Mouse (Mus musculus): ENCODE measurements around the gene Inava. TPM values are rescaled to one million over a fixed set of nuclear protein-coding genes. Genes with fewer than 3 reads are reported as not detected.

Gene Inava
- total and polyA plus RNA-seq, 3 experiments = 0.34 TPM; not detected in 1

DNA sequence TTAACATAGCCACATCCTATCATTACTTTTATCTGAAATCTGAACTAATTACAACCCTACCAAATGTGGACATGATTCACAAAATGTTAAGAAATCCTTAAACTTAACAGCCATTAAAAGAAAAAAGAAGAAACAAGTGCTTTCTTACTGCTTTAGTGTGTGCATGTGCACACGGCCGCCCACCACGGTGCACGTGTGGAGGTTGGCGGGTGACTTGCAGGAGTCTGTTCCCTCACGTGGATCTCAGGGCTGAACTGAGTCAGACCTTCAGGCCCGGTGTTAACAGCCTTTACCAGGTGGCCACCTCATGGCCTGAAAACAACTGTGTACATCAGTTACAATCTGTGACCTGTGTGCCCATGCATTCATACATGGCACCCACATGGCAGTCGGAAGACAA is 43.3 kb upstream of the Inava start:
- H3K27me3 ChIP-seq (replicated peaks) = no peaks in the 10 kb centered on the region
- H3K4me2 ChIP-seq (ENCODE audit: insufficient read depth, low read depth, poor library complexity, severe bottlenecking) = no peak overlapping the region
- in situ Hi-C loops (cut with MboI; ENCODE audit: low pct_ligation_motif_present, low pct_unique_long_range_greater_than_20kb, low sequenced_read_pairs) = no loop called here
- H3K4me1 ChIP-seq (ENCODE audit: control insufficient read depth in 1 of 2, insufficient read depth in 2 of 2) = no peaks in the 10 kb centered on the region
- H3K36me3 ChIP-seq (replicated peaks in 1 of 2; ENCODE audit: control insufficient read depth in 1 of 2, insufficient read depth in 1 of 2, low read length in 1 of 2) = peaks cover 61 to 89% of the 10 kb centered on the region in 2 experiments
- dilution Hi-C loops (cut with MboI; ENCODE audit: extremely low pct_ligation_motif_present, extremely low pct_unique_long_range_greater_than_20kb, low sequenced_read_pairs) = no loop called here
- H3K9me3 ChIP-seq (replicated peaks; ENCODE audit: low read length) = no peaks in the 10 kb centered on the region
- no peak overlapping the region for H3K27ac ChIP-seq (ENCODE audit: insufficient read depth, low read depth)
- no peaks in the 10 kb centered on the region for H3K79me2 ChIP-seq (replicated peaks; ENCODE audit: control insufficient read depth, extremely low read depth, insufficient read depth, poor library complexity, severe bottlenecking)
- H3K9ac ChIP-seq (ENCODE audit: insufficient read depth, low read depth) = no peak overlapping the region
- no peak for DNase-seq (ENCODE audit: extremely low read depth)
- H3K4me3 ChIP-seq (replicated peaks in 1 of 3; ENCODE audit: low read depth in 2 of 3, low read length in 2 of 3, poor library complexity in 1 of 3) = no peak overlapping the region
- TF ChIP-seq BHLHE40 (IDR thresholded peaks at IDR 0.05; ENCODE audit: low read depth, low read length) = no peak
- no peak for TF ChIP-seq GABPA (IDR thresholded peaks at IDR 0.05; ENCODE audit: insufficient replicate concordance, low read depth, low read length)
- TF ChIP-seq UBTF (IDR thresholded peaks at IDR 0.05; ENCODE audit: low read depth, low read length) = no peak
- no peak for TF ChIP-seq CHD1 (IDR thresholded peaks at IDR 0.05; ENCODE audit: low read depth, low read length)
- TF ChIP-seq NRF1 (IDR thresholded peaks at IDR 0.05; ENCODE audit: low read depth, low read length) = no peak
- no peak for TF ChIP-seq HCFC1 (IDR thresholded peaks at IDR 0.05; ENCODE audit: low read depth, low read length)
- TF ChIP-seq POLR2A (IDR thresholded peaks at IDR 0.05; ENCODE audit: low read depth, low read length) = no peak
- no peak for TF ChIP-seq EP300 (IDR thresholded peaks at IDR 0.05; ENCODE audit: low read length)
- no peak for TF ChIP-seq MYC (IDR thresholded peaks at IDR 0.05; ENCODE audit: low read depth, low read length)
- TF ChIP-seq SIN3A (IDR thresholded peaks at IDR 0.05; ENCODE audit: low read length) = no peak
- no peak for TF ChIP-seq ZMIZ1 (IDR thresholded peaks at IDR 0.05; ENCODE audit: low read depth, low read length)
- no peak for TF ChIP-seq TBP (conservative IDR thresholded peaks at IDR 0.05; ENCODE audit: low read depth, low read length)
- TF ChIP-seq NELFE (IDR thresholded peaks at IDR 0.05; ENCODE audit: low read depth, low read length) = no peak
- TF ChIP-seq ZKSCAN1 (IDR thresholded peaks at IDR 0.05; ENCODE audit: borderline replicate concordance, low read depth, low read length) = no peak
- no peak for TF ChIP-seq MXI1 (IDR thresholded peaks at IDR 0.05; ENCODE audit: low read depth, low read length)
- TF ChIP-seq CTCF (conservative IDR thresholded peaks at IDR 0.05 in 1 of 2, IDR thresholded peaks at IDR 0.05 in 1 of 2; ENCODE audit: low read depth in 2 of 2, low read length in 2 of 2) = no peak

- no peak overlapping the region for H3K9ac ChIP-seq (ENCODE audit: insufficient read depth, low read depth)
- no peak overlapping the region for H3K4me3 ChIP-seq (replicated peaks in 1 of 3; ENCODE audit: low read depth in 2 of 3, low read length in 2 of 3, poor library complexity in 1 of 3)
- no peaks in the 10 kb centered on the region for H3K9me3 ChIP-seq (replicated peaks; ENCODE audit: low read length)
- no peaks in the 10 kb centered on the region for H3K79me2 ChIP-seq (replicated peaks; ENCODE audit: control insufficient read depth, extremely low read depth, insufficient read depth, poor library complexity, severe bottlenecking)
- peaks cover 14 to 15% of the 10 kb centered on the region in 2 experiments for H3K4me1 ChIP-seq (ENCODE audit: control insufficient read depth in 1 of 2, insufficient read depth in 2 of 2)
- in situ Hi-C loops (cut with MboI; ENCODE audit: low pct_ligation_motif_present, low pct_unique_long_range_greater_than_20kb, low sequenced_read_pairs) (no loop called here), dilution Hi-C loops (cut with MboI; ENCODE audit: extremely low pct_ligation_motif_present, extremely low pct_unique_long_range_greater_than_20kb, low sequenced_read_pairs) (no loop called here)
- peaks cover 16 to 45% of the 10 kb centered on the region in 2 experiments for H3K36me3 ChIP-seq (replicated peaks in 1 of 2; ENCODE audit: control insufficient read depth in 1 of 2, insufficient read depth in 1 of 2, low read length in 1 of 2)
- TF ChIP-seq ELF1 (IDR thresholded peaks at IDR 0.05; ENCODE audit: low read depth, low read length) = no peak
- TF ChIP-seq MAFK (IDR thresholded peaks at IDR 0.05; ENCODE audit: insufficient replicate concordance, low read length) = no peak
- TF ChIP-seq IRF4 (IDR thresholded peaks at IDR 0.05; ENCODE audit: low read depth, low read length) = no peak
- no peak for TF ChIP-seq SMC3 (IDR thresholded peaks at IDR 0.05; ENCODE audit: low read depth, low read length)
- no peak for TF ChIP-seq PAX5 (IDR thresholded peaks at IDR 0.05; ENCODE audit: low read length)
- TF ChIP-seq CHD1 (IDR thresholded peaks at IDR 0.05; ENCODE audit: low read depth, low read length) = no peak
- TF ChIP-seq RAD21 (IDR thresholded peaks at IDR 0.05; ENCODE audit: low read depth, low read length) = no peak
- no peak for TF ChIP-seq MAZ (IDR thresholded peaks at IDR 0.05; ENCODE audit: low read depth, low read length)
- no peak for TF ChIP-seq POLR2AphosphoS2 (IDR thresholded peaks at IDR 0.05; ENCODE audit: low read depth, low read length)
- no peak for TF ChIP-seq MEF2A (IDR thresholded peaks at IDR 0.05; ENCODE audit: borderline replicate concordance, low read depth, low read length)
- no peak for TF ChIP-seq UBTF (IDR thresholded peaks at IDR 0.05; ENCODE audit: low read depth, low read length)
- no peak for TF ChIP-seq CTCF (conservative IDR thresholded peaks at IDR 0.05 in 1 of 2, IDR thresholded peaks at IDR 0.05 in 1 of 2; ENCODE audit: low read depth in 2 of 2, low read length in 2 of 2)
- no peak for TF ChIP-seq JUND (conservative IDR thresholded peaks at IDR 0.05; ENCODE audit: low read depth, low read length)
- TF ChIP-seq MAX (IDR thresholded peaks at IDR 0.05; ENCODE audit: low read length) = no peak
- no peak for TF ChIP-seq CHD2 (IDR thresholded peaks at IDR 0.05; ENCODE audit: low read length)
- TF ChIP-seq NELFE (IDR thresholded peaks at IDR 0.05; ENCODE audit: low read depth, low read length) = no peak
- TF ChIP-seq MYC (IDR thresholded peaks at IDR 0.05; ENCODE audit: low read depth, low read length) = no peak
- TF ChIP-seq NRF1 (IDR thresholded peaks at IDR 0.05; ENCODE audit: low read depth, low read length) = no peak
- TF ChIP-seq MXI1 (IDR thresholded peaks at IDR 0.05; ENCODE audit: low read depth, low read length) = no peak
- no peak overlapping the region for H3K4me2 ChIP-seq (ENCODE audit: insufficient read depth, low read depth, poor library complexity, severe bottlenecking)
- no peak for DNase-seq (ENCODE audit: extremely low read depth)
- H3K27ac ChIP-seq (ENCODE audit: insufficient read depth, low read depth) = no peak overlapping the region
- no peaks in the 10 kb centered on the region for H3K27me3 ChIP-seq (replicated peaks)
Observed at GRCm38 (mm10) chr1:136268224-136268623, 34.2 kb upstream of the Inava start.
